Mouse (Mus musculus): ENCODE data around the gene Fibcd1. TPM values are rescaled to one million over a fixed set of nuclear protein-coding genes. Genes with fewer than 3 reads are reported as not detected.

Fibcd1 gene
- total and polyA plus RNA-seq, 3 experiments = not detected

GRCm38 (mm10) chr2:31806639-31807382, 39.0 kb downstream of the Fibcd1 start:
- Histone ChIP-seq H3K36me3 (ENCODE audit: control insufficient read depth in 1 of 2, insufficient read depth in 2 of 2, low read length in 2 of 2) (no peaks in the 10 kb centered on the region), H3K4me1 (ENCODE audit: control insufficient read depth in 1 of 2, insufficient read depth in 2 of 2, low read length in 2 of 2) (no peaks in the 10 kb centered on the region), H3K27me3 (ENCODE audit: control insufficient read depth in 1 of 2, insufficient read depth in 2 of 2, low read length in 2 of 2) (no peaks in the 10 kb centered on the region), H3K9me3 (replicated peaks; ENCODE audit: insufficient read depth, low read length) (no peaks in the 10 kb centered on the region), H3K4me3 (ENCODE audit: control insufficient read depth in 1 of 2, insufficient read depth in 1 of 2, low read depth in 2 of 2, low read length in 2 of 2) (no peak overlapping the region), H3K9ac (ENCODE audit: control insufficient read depth, low read depth, low read length, poor library complexity, severe bottlenecking) (no peak overlapping the region), H3K79me2 (ENCODE audit: control insufficient read depth, insufficient read depth, low read length, poor library complexity) (no peaks in the 10 kb centered on the region), H3K27ac (ENCODE audit: control insufficient read depth, low read depth, low read length) (no peak overlapping the region)
- TF ChIP-seq SMC3 (IDR thresholded peaks at IDR 0.05; ENCODE audit: low read depth, low read length) = no peak
- no peak for TF ChIP-seq USF1 (IDR thresholded peaks at IDR 0.05; ENCODE audit: low read depth, low read length)
- no peak for TF ChIP-seq ZMIZ1 (IDR thresholded peaks at IDR 0.05; ENCODE audit: low read depth, low read length)
- TF ChIP-seq NRF1 (IDR thresholded peaks at IDR 0.05; ENCODE audit: insufficient read depth, low read depth, low read length, poor library complexity, severe bottlenecking) = no peak
- no peak for TF ChIP-seq RCOR1 (IDR thresholded peaks at IDR 0.05; ENCODE audit: low read depth, low read length)
- no peak for TF ChIP-seq GATA1 (IDR thresholded peaks at IDR 0.05; ENCODE audit: low read depth, low read length)
- TF ChIP-seq E2F4 (IDR thresholded peaks at IDR 0.05; ENCODE audit: borderline replicate concordance, low read depth, low read length) = no peak
- TF ChIP-seq POLR2AphosphoS5 (IDR thresholded peaks at IDR 0.05; ENCODE audit: borderline replicate concordance, low read depth, low read length) = no peak
- TF ChIP-seq CTCF (IDR thresholded peaks at IDR 0.05 in 2 of 3, conservative IDR thresholded peaks at IDR 0.05 in 1 of 3; ENCODE audit: control insufficient read depth in 1 of 3, insufficient read depth in 1 of 3, low read depth in 2 of 3, low read length in 3 of 3, poor library complexity in 1 of 3, severe bottlenecking in 1 of 3) = no peak
- no peak for TF ChIP-seq POLR2AphosphoS2 (IDR thresholded peaks at IDR 0.05; ENCODE audit: low read length)
- TF ChIP-seq MAZ (IDR thresholded peaks at IDR 0.05; ENCODE audit: low read depth, low read length) = no peak
- no peak for TF ChIP-seq UBTF (IDR thresholded peaks at IDR 0.05; ENCODE audit: borderline replicate concordance, insufficient read depth, low read depth, low read length)
- DNase-seq (ENCODE audit: low read depth, low spot score) = no peak

DNA sequence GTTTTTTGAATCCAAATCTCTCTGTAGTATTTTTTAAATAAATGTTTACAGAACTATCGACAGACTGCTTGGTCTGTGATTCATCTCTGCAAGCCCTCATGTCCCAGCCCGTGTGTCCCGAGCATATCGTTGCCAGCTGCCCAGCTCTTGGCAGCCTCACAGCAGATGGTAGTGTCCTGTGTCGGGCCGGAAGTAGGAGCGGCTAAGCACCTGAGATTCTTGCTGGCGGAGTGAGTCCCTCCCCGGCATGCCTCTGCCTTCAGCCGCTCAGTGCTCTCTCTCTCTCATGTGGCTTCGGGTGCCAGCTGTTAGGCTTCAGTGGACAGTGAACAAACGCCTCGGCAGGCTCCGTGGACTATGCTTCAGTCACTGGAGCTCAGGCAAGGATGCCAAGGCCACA, 42.3 kb downstream of the Fibcd1 start:
- Histone ChIP-seq H3K9ac (ENCODE audit: control insufficient read depth, low read depth, low read length, poor library complexity, severe bottlenecking) (no peak overlapping the region), H3K4me1 (ENCODE audit: control insufficient read depth in 1 of 2, insufficient read depth in 2 of 2, low read length in 2 of 2) (no peaks in the 10 kb centered on the region), H3K27me3 (ENCODE audit: control insufficient read depth in 1 of 2, insufficient read depth in 2 of 2, low read length in 2 of 2) (no peaks in the 10 kb centered on the region), H3K9me3 (replicated peaks; ENCODE audit: insufficient read depth, low read length) (no peaks in the 10 kb centered on the region), H3K36me3 (ENCODE audit: control insufficient read depth in 1 of 2, insufficient read depth in 2 of 2, low read length in 2 of 2) (no peaks in the 10 kb centered on the region), H3K4me3 (ENCODE audit: control insufficient read depth in 1 of 2, insufficient read depth in 1 of 2, low read depth in 2 of 2, low read length in 2 of 2) (no peak overlapping the region), H3K27ac (ENCODE audit: control insufficient read depth, low read depth, low read length) (no peak overlapping the region), H3K79me2 (ENCODE audit: control insufficient read depth, insufficient read depth, low read length, poor library complexity) (no peaks in the 10 kb centered on the region)
- TF ChIP-seq MAZ (IDR thresholded peaks at IDR 0.05; ENCODE audit: low read depth, low read length) (no peak), ZMIZ1 (IDR thresholded peaks at IDR 0.05; ENCODE audit: low read depth, low read length) (no peak), CHD1 (IDR thresholded peaks at IDR 0.05; ENCODE audit: low read depth, low read length) (no peak), POLR2AphosphoS2 (IDR thresholded peaks at IDR 0.05; ENCODE audit: low read length) (no peak), ELF1 (IDR thresholded peaks at IDR 0.05; ENCODE audit: low read depth, low read length) (no peak), RAD21 (IDR thresholded peaks at IDR 0.05; ENCODE audit: low read depth, low read length) (no peak), MEF2A (IDR thresholded peaks at IDR 0.05; ENCODE audit: extremely low read depth, insufficient replicate concordance, low read depth, low read length, poor library complexity, severe bottlenecking) (no peak), POLR2A (IDR thresholded peaks at IDR 0.05; ENCODE audit: control insufficient read depth in 1 of 2, insufficient read depth in 1 of 2, low read depth in 1 of 2, low read length in 2 of 2, poor library complexity in 1 of 2) (no peak), CHD2 (IDR thresholded peaks at IDR 0.05; ENCODE audit: low read length) (no peak), POLR2AphosphoS5 (IDR thresholded peaks at IDR 0.05; ENCODE audit: borderline replicate concordance, low read depth, low read length) (no peak), MAX (IDR thresholded peaks at IDR 0.05; ENCODE audit: low read length) (no peak), BHLHE40 (IDR thresholded peaks at IDR 0.05; ENCODE audit: borderline replicate concordance, low read depth, low read length) (no peak), UBTF (IDR thresholded peaks at IDR 0.05; ENCODE audit: borderline replicate concordance, insufficient read depth, low read depth, low read length) (no peak), SIN3A (IDR thresholded peaks at IDR 0.05; ENCODE audit: low read length) (no peak), USF2 (IDR thresholded peaks at IDR 0.05; ENCODE audit: borderline replicate concordance in 1 of 2, insufficient read depth in 1 of 2, low read depth in 1 of 2, low read length in 2 of 2) (no peak), TCF12 (IDR thresholded peaks at IDR 0.05; ENCODE audit: low read depth, low read length) (no peak), ETS1 (IDR thresholded peaks at IDR 0.05; ENCODE audit: low read depth, low read length) (no peak), ZC3H11A (IDR thresholded peaks at IDR 0.05; ENCODE audit: low read depth, low read length) (no peak)
- DNase-seq (ENCODE audit: low read depth, low spot score) = no peak

Measured in MEL (cell line).